Mouse (Mus musculus): ENCODE results near the gene Rcn1. TPM values are rescaled to one million over a fixed set of nuclear protein-coding genes. Genes with fewer than 3 reads are reported as not detected.

Rcn1 gene
- polyA plus RNA-seq, 1 experiment from 2014 or later: 61.2 TPM

- no peak overlapping the region for H3K27ac ChIP-seq
- no peak for ATAC-seq (ENCODE audit: low FRiP score)
- H3K4me2 ChIP-seq (replicated peaks): no peak overlapping the region
- no peaks in the 10 kb centered on the region for H3K9me3 ChIP-seq (ENCODE audit: control insufficient read depth, low read length)
- no peak overlapping the region for H3K9ac ChIP-seq
- no peak overlapping the region for H3K4me3 ChIP-seq (replicated peaks; ENCODE audit: low read length)
- no peaks in the 10 kb centered on the region for H3K27me3 ChIP-seq (ENCODE audit: control insufficient read depth, insufficient read depth, low read length)
- H3K36me3 ChIP-seq (replicated peaks; ENCODE audit: control insufficient read depth, insufficient read depth): no peaks in the 10 kb centered on the region
- no peak for DNase-seq (ENCODE audit: low spot score)
- peaks cover 11% of the 10 kb centered on the region for H3K4me1 ChIP-seq (replicated peaks; ENCODE audit: control insufficient read depth, insufficient read depth, low read length)
- 87% methylated on average over 5 of the region's 5 CpGs for WGBS
These were observed 26.4 kb downstream of the Rcn1 start for GRCm38 (mm10) chr2:105372727-105373126.

DNA sequence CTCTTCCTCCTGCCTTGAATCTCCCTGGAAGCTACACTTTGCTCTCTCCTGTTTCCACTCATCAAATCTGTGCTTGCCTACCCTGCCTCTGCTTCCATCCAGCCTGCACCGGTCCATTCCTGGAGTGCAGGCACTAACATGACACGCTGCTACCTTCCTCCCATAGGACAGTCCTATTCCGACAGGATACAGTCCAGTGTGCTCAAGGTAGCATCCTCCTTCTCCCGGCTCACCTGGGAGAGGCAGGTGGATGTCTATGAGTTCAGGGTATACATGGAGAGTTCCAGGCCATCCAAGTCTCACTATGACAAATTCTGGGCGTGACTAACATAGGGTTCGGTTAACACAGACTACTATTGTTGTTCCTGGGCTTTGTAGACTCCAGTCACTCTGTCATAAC lies 27.0 kb downstream of the Rcn1 start:
- Histone ChIP-seq H3K27ac (no peak overlapping the region), H3K36me3 (replicated peaks; ENCODE audit: control insufficient read depth, insufficient read depth) (no peaks in the 10 kb centered on the region), H3K4me3 (replicated peaks; ENCODE audit: low read length) (no peak overlapping the region), H3K4me1 (replicated peaks; ENCODE audit: control insufficient read depth, insufficient read depth, low read length) (peaks cover 11% of the 10 kb centered on the region), H3K27me3 (ENCODE audit: control insufficient read depth, insufficient read depth, low read length) (no peaks in the 10 kb centered on the region), H3K4me2 (replicated peaks) (no peak overlapping the region), H3K9me3 (ENCODE audit: control insufficient read depth, low read length) (no peaks in the 10 kb centered on the region), H3K9ac (no peak overlapping the region)
- WGBS: 91% methylated on average over 6 of the region's 6 CpGs
- DNase-seq (ENCODE audit: low spot score) (no peak), ATAC-seq (ENCODE audit: low FRiP score) (no peak)

GRCm38 (mm10) chr2:105370698-105371097 lies 28.4 kb downstream of the Rcn1 start:
- no peaks in the 10 kb centered on the region for H3K27me3 ChIP-seq (ENCODE audit: control insufficient read depth, insufficient read depth, low read length)
- ATAC-seq (ENCODE audit: low FRiP score): no peak
- peak overlapping the region; percentile 42 for H3K4me2 ChIP-seq (replicated peaks)
- H3K36me3 ChIP-seq (replicated peaks; ENCODE audit: control insufficient read depth, insufficient read depth): no peaks in the 10 kb centered on the region
- peaks cover 11% of the 10 kb centered on the region for H3K4me1 ChIP-seq (replicated peaks; ENCODE audit: control insufficient read depth, insufficient read depth, low read length)
- H3K4me3 ChIP-seq (replicated peaks; ENCODE audit: low read length): peak overlapping the region; percentile 12; the same call in 1 of the 2 replicates
- DNase-seq (ENCODE audit: low spot score): peak; percentile 37
- H3K9ac ChIP-seq: peak overlapping the region; percentile 35
- H3K9me3 ChIP-seq (ENCODE audit: control insufficient read depth, low read length): no peaks in the 10 kb centered on the region
- WGBS: 28% methylated on average over 14 of the region's 14 CpGs
- no peak overlapping the region for H3K27ac ChIP-seq

- Histone ChIP-seq H3K36me3 (replicated peaks; ENCODE audit: control insufficient read depth, insufficient read depth) (no peaks in the 10 kb centered on the region), H3K27ac (no peak overlapping the region), H3K4me1 (replicated peaks; ENCODE audit: control insufficient read depth, insufficient read depth, low read length) (peaks cover 11% of the 10 kb centered on the region), H3K4me3 (replicated peaks; ENCODE audit: low read length) (0 out of 2 replicates have a peak overlapping the region, but pooled peaks have one; percentile 12), H3K4me2 (replicated peaks) (peak overlapping the region; percentile 42), H3K27me3 (ENCODE audit: control insufficient read depth, insufficient read depth, low read length) (no peaks in the 10 kb centered on the region), H3K9me3 (ENCODE audit: control insufficient read depth, low read length) (no peaks in the 10 kb centered on the region), H3K9ac (peak overlapping the region; percentile 35)
- 6% methylated on average over 10 of the region's 10 CpGs for WGBS
- peak; percentile 33 for DNase-seq (ENCODE audit: low spot score)
- no peak for ATAC-seq (ENCODE audit: low FRiP score)
These were observed 28.9 kb downstream of the Rcn1 start for GRCm38 (mm10) chr2:105370240-105370639.

- Histone ChIP-seq H3K9ac (no peak overlapping the region), H3K4me1 (replicated peaks; ENCODE audit: control insufficient read depth, insufficient read depth, low read length) (peaks cover 11% of the 10 kb centered on the region), H3K4me3 (replicated peaks; ENCODE audit: low read length) (no peak overlapping the region), H3K4me2 (replicated peaks) (no peak overlapping the region), H3K27ac (no peak overlapping the region), H3K36me3 (replicated peaks; ENCODE audit: control insufficient read depth, insufficient read depth) (no peaks in the 10 kb centered on the region), H3K27me3 (ENCODE audit: control insufficient read depth, insufficient read depth, low read length) (no peaks in the 10 kb centered on the region; the same call in 1 of the 2 replicates), H3K9me3 (ENCODE audit: control insufficient read depth, low read length) (no peaks in the 10 kb centered on the region)
- 40% methylated on average over 4 of the region's 4 CpGs for WGBS
- no peak for DNase-seq (ENCODE audit: low spot score)
- ATAC-seq (ENCODE audit: low FRiP score): no peak
These were observed 31.5 kb downstream of the Rcn1 start for GRCm38 (mm10) chr2:105367623-105368022.

GRCm38 (mm10) chr2:105358040-105358439 lies 41.1 kb downstream of the Rcn1 start:
- H3K4me2 ChIP-seq (replicated peaks): no peak overlapping the region
- WGBS: 85% methylated on average over 3 of the region's 3 CpGs
- H3K27me3 ChIP-seq (ENCODE audit: control insufficient read depth, insufficient read depth, low read length): no peaks in the 10 kb centered on the region
- H3K36me3 ChIP-seq (replicated peaks; ENCODE audit: control insufficient read depth, insufficient read depth): no peaks in the 10 kb centered on the region
- H3K9ac ChIP-seq: no peak overlapping the region
- H3K4me3 ChIP-seq (replicated peaks; ENCODE audit: low read length): no peak overlapping the region
- DNase-seq (ENCODE audit: low spot score): no peak
- no peaks in the 10 kb centered on the region for H3K9me3 ChIP-seq (ENCODE audit: control insufficient read depth, low read length)
- no peaks in the 10 kb centered on the region for H3K4me1 ChIP-seq (replicated peaks; ENCODE audit: control insufficient read depth, insufficient read depth, low read length)
- ATAC-seq (ENCODE audit: low FRiP score): no peak
- H3K27ac ChIP-seq: no peak overlapping the region

- Histone ChIP-seq H3K9me3 (ENCODE audit: control insufficient read depth, low read length) (no peaks in the 10 kb centered on the region), H3K4me1 (replicated peaks; ENCODE audit: control insufficient read depth, insufficient read depth, low read length) (no peaks in the 10 kb centered on the region), H3K9ac (no peak overlapping the region), H3K4me2 (replicated peaks) (no peak overlapping the region), H3K27me3 (ENCODE audit: control insufficient read depth, insufficient read depth, low read length) (no peaks in the 10 kb centered on the region), H3K36me3 (replicated peaks; ENCODE audit: control insufficient read depth, insufficient read depth) (no peaks in the 10 kb centered on the region), H3K4me3 (replicated peaks; ENCODE audit: low read length) (no peak overlapping the region), H3K27ac (no peak overlapping the region)
- DNase-seq (ENCODE audit: low spot score): no peak
- 54% methylated on average over 5 of the region's 5 CpGs for WGBS
- no peak for ATAC-seq (ENCODE audit: low FRiP score)
These were observed 42.3 kb downstream of the Rcn1 start for GRCm38 (mm10) chr2:105356791-105357190.

- Histone ChIP-seq H3K9ac (no peak overlapping the region), H3K4me3 (replicated peaks; ENCODE audit: low read length) (no peak overlapping the region), H3K27ac (no peak overlapping the region), H3K27me3 (ENCODE audit: control insufficient read depth, insufficient read depth, low read length) (no peaks in the 10 kb centered on the region), H3K4me1 (replicated peaks; ENCODE audit: control insufficient read depth, insufficient read depth, low read length) (no peaks in the 10 kb centered on the region), H3K9me3 (ENCODE audit: control insufficient read depth, low read length) (no peaks in the 10 kb centered on the region), H3K36me3 (replicated peaks; ENCODE audit: control insufficient read depth, insufficient read depth) (no peaks in the 10 kb centered on the region), H3K4me2 (replicated peaks) (no peak overlapping the region)
- DNase-seq (ENCODE audit: low spot score) (no peak), ATAC-seq (ENCODE audit: low FRiP score) (no peak)
- WGBS: 54% methylated on average over 6 of the region's 6 CpGs
These were observed 50.2 kb downstream of the Rcn1 start for GRCm38 (mm10) chr2:105348886-105349285.

- no peaks in the 10 kb centered on the region for H3K9me3 ChIP-seq (ENCODE audit: control insufficient read depth, low read length)
- no peak overlapping the region for H3K9ac ChIP-seq
- no peaks in the 10 kb centered on the region for H3K36me3 ChIP-seq (replicated peaks; ENCODE audit: control insufficient read depth, insufficient read depth)
- DNase-seq (ENCODE audit: low spot score): peak; percentile 47
- H3K27me3 ChIP-seq (ENCODE audit: control insufficient read depth, insufficient read depth, low read length): no peaks in the 10 kb centered on the region; the same call in 1 of the 2 replicates
- WGBS: 66% methylated on average over 3 of the region's 3 CpGs
- no peak overlapping the region for H3K27ac ChIP-seq
- H3K4me3 ChIP-seq (replicated peaks; ENCODE audit: low read length): no peak overlapping the region
- peaks cover 14% of the 10 kb centered on the region; the same call in 1 of the 2 replicates for H3K4me1 ChIP-seq (replicated peaks; ENCODE audit: control insufficient read depth, insufficient read depth, low read length)
- no peak for ATAC-seq (ENCODE audit: low FRiP score)
- no peak overlapping the region for H3K4me2 ChIP-seq (replicated peaks)
These were observed 59.1 kb downstream of the Rcn1 start for GRCm38 (mm10) chr2:105339993-105340392.

Measured in hindbrain, embryonic 14.5 days (tissue).